Mouse (Mus musculus) heart, embryonic 11.5 days (tissue): ENCODE results near the gene Rhbdf2. TPM values are rescaled to one million over a fixed set of nuclear protein-coding genes. Genes with fewer than 3 reads are reported as not detected.

ENCODE experiments used
- ATAC-seq: fragments of 200-750 bp; cut with Nextera tagmentation; replicated peaks from 2 replicates; pipeline ENCODE4 v1.8.0; 2017; ENCODE audit warnings: moderate library complexity; ENCODE audit not compliant: insufficient number of reproducible peaks, low FRiP score, low TSS enrichment
- H3K27ac ChIP-seq: fragments of 300-500 bp; sonication (generic); 2 replicates; pipeline ENCODE4 v1.5.1; 2014; ENCODE audit warnings: mild to moderate bottlenecking, low read depth, low read length
- H3K27me3 ChIP-seq: fragments of 300-500 bp; sonication (generic); 2 replicates; pipeline ENCODE4 v1.6.1; 2014; ENCODE audit warnings: mild to moderate bottlenecking, low read length, mixed read lengths; ENCODE audit not compliant: control insufficient read depth, insufficient read depth
- H3K36me3 ChIP-seq: fragments of 300-500 bp; sonication (generic); 2 replicates; pipeline ENCODE4 v1.6.1; 2014; ENCODE audit warnings: mild to moderate bottlenecking, low read length, moderate library complexity, mixed read lengths; ENCODE audit not compliant: control insufficient read depth, insufficient read depth
- H3K4me1 ChIP-seq: fragments of 300-500 bp; sonication (generic); 2 replicates; pipeline ENCODE4 v1.6.1; 2014; ENCODE audit warnings: low read length; ENCODE audit not compliant: control insufficient read depth, insufficient read depth
- H3K4me2 ChIP-seq: fragments of 300-500 bp; sonication (generic); 2 replicates; pipeline ENCODE4 v1.6.1; 2014; ENCODE audit warnings: mild to moderate bottlenecking, moderate library complexity
- H3K4me3 ChIP-seq: fragments of 300-500 bp; sonication (generic); 2 replicates; pipeline ENCODE4 v1.5.1; 2014; ENCODE audit warnings: low read depth, low read length
- H3K9ac ChIP-seq: fragments of 300-500 bp; sonication (generic); 2 replicates; pipeline ENCODE4 v1.6.1; 2014; ENCODE audit warnings: mild to moderate bottlenecking, low read depth, low read length, moderate library complexity
- H3K9me3 ChIP-seq: fragments of 300-500 bp; sonication (generic); replicated peaks from 2 replicates; pipeline ENCODE4 v1.6.1; 2016; ENCODE audit warnings: low read length; ENCODE audit not compliant: control insufficient read depth
- WGBS: fragments of 180-500 bp; shearing (Covaris S2); extraction: QIAGEN DNeasy Blood & Tissue Kit; methylation state at CpG from one replicate; pipeline ENCODE4 v1.1.7; 2014; ENCODE audit not compliant: insufficient replicate concordance; 5-methylcytosine and 5-hydroxymethylcytosine counted together
- polyA plus RNA-seq: library from polyadenylated mRNA; unstranded; fragments of >200 nt; fragmentation: Nextera tagmentation; extraction: Ambion mirVana; gene quantifications from 2 replicates; pipeline ENCODE4 v1.2.1, GENCODE M21; 2014

The Rhbdf2 gene
- polyA plus RNA-seq, 1 experiment from 2014 or later: 5.0 TPM

- H3K9me3 ChIP-seq: no peaks in the 10 kb centered on the region
- WGBS: 55% methylated on average over 9 of the region's 9 CpGs
- H3K4me3 ChIP-seq: no peak overlapping the region
- H3K4me1 ChIP-seq: peaks cover 29% of the 10 kb centered on the region
- H3K4me2 ChIP-seq: no peak overlapping the region; the same call in 1 of the 2 replicates
- H3K36me3 ChIP-seq: no peaks in the 10 kb centered on the region
- no peaks in the 10 kb centered on the region for H3K27me3 ChIP-seq
- no peak overlapping the region for H3K27ac ChIP-seq
- no peak overlapping the region for H3K9ac ChIP-seq
- ATAC-seq: no peak
Observed at GRCm38 (mm10) chr11:116628712-116629111, 1.9 kb upstream of the Rhbdf2 start.

GRCm38 (mm10) chr11:116627072-116628020, 527 bp upstream of the Rhbdf2 start:
- Histone ChIP-seq H3K4me2 (no peak overlapping the region), H3K36me3 (no peaks in the 10 kb centered on the region), H3K9ac (no peak overlapping the region), H3K27me3 (no peaks in the 10 kb centered on the region), H3K4me3 (no peak overlapping the region), H3K27ac (no peak overlapping the region; the same call in 1 of the 2 replicates), H3K4me1 (peaks cover 39% of the 10 kb centered on the region), H3K9me3 (no peaks in the 10 kb centered on the region)
- ATAC-seq: no peak
- 36% methylated on average over 10 of the region's 10 CpGs for WGBS

- Histone ChIP-seq H3K36me3 (no peaks in the 10 kb centered on the region), H3K27ac (peak overlapping the region; percentile 59), H3K9me3 (no peaks in the 10 kb centered on the region), H3K4me2 (peak overlapping the region; percentile 90), H3K27me3 (no peaks in the 10 kb centered on the region), H3K4me1 (peaks cover 59% of the 10 kb centered on the region), H3K4me3 (no peak overlapping the region), H3K9ac (no peak overlapping the region; the same call in 1 of the 2 replicates)
- no peak for ATAC-seq
- WGBS: 52% methylated on average over 17 of the region's 17 CpGs
Observed at GRCm38 (mm10) chr11:116625081-116626000, 1.5 kb downstream of the Rhbdf2 start.

- Histone ChIP-seq H3K27me3 (no peaks in the 10 kb centered on the region), H3K9ac (peak overlapping the region; percentile 66), H3K36me3 (no peaks in the 10 kb centered on the region), H3K4me1 (peaks cover 65% of the 10 kb centered on the region), H3K4me3 (peak overlapping the region; percentile 72), H3K27ac (peak overlapping the region; percentile 59), H3K4me2 (peak overlapping the region; percentile 90), H3K9me3 (no peaks in the 10 kb centered on the region)
- 13% methylated on average over 42 of the region's 42 CpGs for WGBS
- ATAC-seq: peak; percentile 76
Observed at GRCm38 (mm10) chr11:116624131-116624832, 2.5 kb downstream of the Rhbdf2 start.

- Histone ChIP-seq H3K36me3 (no peaks in the 10 kb centered on the region), H3K27ac (peak overlapping the region; percentile 10; the same call in 1 of the 2 replicates), H3K9ac (peak overlapping the region; percentile 66), H3K27me3 (no peaks in the 10 kb centered on the region), H3K9me3 (no peaks in the 10 kb centered on the region), H3K4me1 (peaks cover 63% of the 10 kb centered on the region), H3K4me2 (peak overlapping the region; percentile 90), H3K4me3 (peak overlapping the region; percentile 72)
- 5% methylated on average over 40 of the region's 40 CpGs for WGBS
- ATAC-seq: no peak
Observed at GRCm38 (mm10) chr11:116623281-116624124, 3.3 kb downstream of the Rhbdf2 start.

- Histone ChIP-seq H3K36me3 (no peaks in the 10 kb centered on the region), H3K9ac (peak overlapping the region; percentile 29; the same call in 1 of the 2 replicates), H3K27me3 (no peaks in the 10 kb centered on the region), H3K4me3 (no peak overlapping the region), H3K4me1 (peaks cover 63% of the 10 kb centered on the region), H3K9me3 (no peaks in the 10 kb centered on the region), H3K4me2 (peak overlapping the region; percentile 90), H3K27ac (peak overlapping the region; percentile 25; the same call in 1 of the 2 replicates)
- 36% methylated on average over 6 of the region's 6 CpGs for WGBS
- no peak for ATAC-seq
Observed at GRCm38 (mm10) chr11:116621258-116621704, 5.5 kb downstream of the Rhbdf2 start.

GRCm38 (mm10) chr11:116620559-116621253, 6.1 kb downstream of the Rhbdf2 start:
- H3K27me3 ChIP-seq: no peaks in the 10 kb centered on the region
- WGBS: 65% methylated on average over 10 of the region's 10 CpGs
- no peaks in the 10 kb centered on the region for H3K9me3 ChIP-seq
- H3K27ac ChIP-seq: peak overlapping the region; percentile 55
- no peak for ATAC-seq
- H3K9ac ChIP-seq: peak overlapping the region; percentile 17; the same call in 1 of the 2 replicates
- H3K4me3 ChIP-seq: 0 out of 2 replicates have a peak overlapping the region, but pooled peaks have one; percentile 6
- no peaks in the 10 kb centered on the region for H3K36me3 ChIP-seq
- H3K4me2 ChIP-seq: peak overlapping the region; percentile 50
- peaks cover 68% of the 10 kb centered on the region for H3K4me1 ChIP-seq
